Mouse (Mus musculus): Measurements from ENCODE around the gene Pknox1. TPM values are rescaled to one million over a fixed set of nuclear protein-coding genes. Genes with fewer than 3 reads are reported as not detected.
A peak's percentile ranks its signal among the peaks of the same experiment; 100 is the strongest.

The Pknox1 gene
- polyA plus RNA-seq, 1 experiment from 2014 or later: 9.5 TPM

DNA sequence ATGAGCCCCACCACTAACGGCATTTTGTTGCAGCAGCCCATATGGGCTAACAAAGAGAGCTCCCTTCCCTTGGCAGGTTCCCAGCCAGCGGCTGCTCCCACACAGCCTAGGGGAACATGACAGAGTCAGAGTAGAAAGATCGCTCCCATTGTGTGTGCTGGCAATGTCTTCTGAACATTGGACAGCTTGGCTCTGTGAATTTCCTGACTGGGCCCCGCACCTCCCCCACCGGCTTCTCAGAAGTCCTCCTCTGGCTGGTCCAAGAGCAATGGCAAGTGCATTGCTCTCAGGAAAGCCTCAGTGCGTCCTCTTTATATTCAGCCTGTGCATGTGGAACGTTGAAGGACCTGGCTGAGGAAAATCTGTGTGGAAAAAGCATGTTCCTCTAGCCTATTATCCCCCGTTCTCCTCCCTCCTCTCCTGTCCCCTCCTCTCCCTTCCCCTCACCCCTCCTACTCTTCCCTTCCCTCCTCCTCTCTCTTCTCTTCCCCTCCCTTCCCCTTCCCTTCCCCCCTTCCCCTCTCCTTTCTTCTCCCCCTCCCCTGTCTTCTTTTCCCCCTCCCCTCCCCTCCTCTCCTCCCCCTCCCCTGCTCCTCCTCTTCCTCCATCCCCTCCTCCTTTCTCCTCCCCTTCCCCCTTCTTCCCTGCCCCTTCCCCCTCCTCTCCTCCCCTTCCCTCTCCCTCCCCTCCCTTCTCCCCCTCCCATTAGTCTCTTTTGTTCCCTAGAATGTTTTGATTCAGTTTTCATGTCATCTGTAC lies 28.5 kb upstream of the Pknox1 start:
- DNase-seq (ENCODE audit: low spot score) (peak; percentile 25), ATAC-seq (ENCODE audit: low FRiP score, low TSS enrichment) (peak; percentile 68; the same call in 1 of the 2 replicates)
- Histone ChIP-seq H3K27me3 (ENCODE audit: control insufficient read depth, insufficient read depth, low read length) (no peaks in the 10 kb centered on the region), H3K9me3 (ENCODE audit: control insufficient read depth, low read length) (no peaks in the 10 kb centered on the region), H3K4me3 (ENCODE audit: low read depth, low read length) (no peak overlapping the region), H3K9ac (ENCODE audit: low read length) (no peak overlapping the region), H3K4me1 (replicated peaks; ENCODE audit: control insufficient read depth, insufficient read depth) (peaks cover 6% of the 10 kb centered on the region), H3K4me2 (replicated peaks; ENCODE audit: low read depth) (0 out of 2 replicates have a peak overlapping the region, but pooled peaks have one; percentile 3), H3K27ac (replicated peaks) (peak overlapping the region; percentile 74), H3K36me3 (ENCODE audit: control insufficient read depth, insufficient read depth, low read length) (peaks cover 5% of the 10 kb centered on the region)
- 19% methylated on average over 8 of the region's 8 CpGs for WGBS
- no peak for TF ChIP-seq CTCF (IDR thresholded peaks at IDR 0.05; ENCODE audit: low read depth)
- no peak for TF ChIP-seq EP300 (optimal IDR thresholded peaks at IDR 0.05)

DNA sequence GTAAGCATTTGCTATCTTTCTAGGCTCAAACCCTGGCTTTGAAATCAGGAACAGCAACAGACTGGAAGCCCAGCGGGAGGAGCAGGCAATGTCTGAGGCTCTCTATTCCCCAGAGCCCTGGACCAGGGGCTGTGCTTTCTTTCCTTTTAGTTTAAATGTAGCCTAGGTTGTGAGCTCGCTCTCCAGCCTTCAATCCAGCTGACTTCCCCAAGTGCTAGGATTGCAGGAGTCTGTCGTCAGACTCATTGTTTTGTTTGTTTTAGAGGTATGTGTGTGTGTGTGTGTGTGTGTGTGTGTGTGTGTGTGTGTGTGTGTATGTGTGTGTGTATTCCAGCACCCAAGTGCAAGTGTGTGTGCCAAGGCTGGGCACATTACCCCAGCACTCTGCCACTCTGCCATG lies 24.4 kb upstream of the Pknox1 start:
- no peak overlapping the region for H3K9ac ChIP-seq (ENCODE audit: low read length)
- DNase-seq (ENCODE audit: low spot score) (no peak), ATAC-seq (ENCODE audit: low FRiP score, low TSS enrichment) (no peak)
- TF ChIP-seq CTCF (IDR thresholded peaks at IDR 0.05; ENCODE audit: low read depth): no peak
- no peak for TF ChIP-seq EP300 (optimal IDR thresholded peaks at IDR 0.05)
- no peak overlapping the region for H3K4me3 ChIP-seq (ENCODE audit: low read depth, low read length)
- no peaks in the 10 kb centered on the region for H3K27me3 ChIP-seq (ENCODE audit: control insufficient read depth, insufficient read depth, low read length)
- H3K36me3 ChIP-seq (ENCODE audit: control insufficient read depth, insufficient read depth, low read length): no peaks in the 10 kb centered on the region
- H3K4me2 ChIP-seq (replicated peaks; ENCODE audit: low read depth): no peak overlapping the region
- 53% methylated on average over 3 of the region's 3 CpGs for WGBS
- peaks cover 6% of the 10 kb centered on the region for H3K4me1 ChIP-seq (replicated peaks; ENCODE audit: control insufficient read depth, insufficient read depth)
- H3K9me3 ChIP-seq (ENCODE audit: control insufficient read depth, low read length): no peaks in the 10 kb centered on the region
- no peak overlapping the region for H3K27ac ChIP-seq (replicated peaks)

- H3K4me3 ChIP-seq (ENCODE audit: low read depth, low read length): no peak overlapping the region
- 53% methylated on average over 4 of the region's 4 CpGs for WGBS
- no peaks in the 10 kb centered on the region for H3K9me3 ChIP-seq (ENCODE audit: control insufficient read depth, low read length)
- no peaks in the 10 kb centered on the region for H3K36me3 ChIP-seq (ENCODE audit: control insufficient read depth, insufficient read depth, low read length)
- no peak overlapping the region for H3K27ac ChIP-seq (replicated peaks)
- no peak for ATAC-seq (ENCODE audit: low FRiP score, low TSS enrichment)
- TF ChIP-seq EP300 (optimal IDR thresholded peaks at IDR 0.05): no peak
- TF ChIP-seq CTCF (IDR thresholded peaks at IDR 0.05; ENCODE audit: low read depth): no peak
- H3K4me1 ChIP-seq (replicated peaks; ENCODE audit: control insufficient read depth, insufficient read depth): no peaks in the 10 kb centered on the region; the same call in 1 of the 2 replicates
- no peak overlapping the region for H3K4me2 ChIP-seq (replicated peaks; ENCODE audit: low read depth)
- H3K27me3 ChIP-seq (ENCODE audit: control insufficient read depth, insufficient read depth, low read length): no peaks in the 10 kb centered on the region
- H3K9ac ChIP-seq (ENCODE audit: low read length): no peak overlapping the region
- no peak for DNase-seq (ENCODE audit: low spot score)
These were observed 23.6 kb upstream of the Pknox1 start for GRCm38 (mm10) chr17:31540809-31541459.

- Histone ChIP-seq H3K36me3 (ENCODE audit: control insufficient read depth, insufficient read depth, low read length) (no peaks in the 10 kb centered on the region), H3K9me3 (ENCODE audit: control insufficient read depth, low read length) (no peaks in the 10 kb centered on the region), H3K27me3 (ENCODE audit: control insufficient read depth, insufficient read depth, low read length) (no peaks in the 10 kb centered on the region), H3K9ac (ENCODE audit: low read length) (0 out of 2 replicates have a peak overlapping the region, but pooled peaks have one; percentile 5), H3K4me2 (replicated peaks; ENCODE audit: low read depth) (no peak overlapping the region), H3K27ac (replicated peaks) (no peak overlapping the region), H3K4me1 (replicated peaks; ENCODE audit: control insufficient read depth, insufficient read depth) (no peaks in the 10 kb centered on the region), H3K4me3 (ENCODE audit: low read depth, low read length) (no peak overlapping the region)
- no peak for TF ChIP-seq CTCF (IDR thresholded peaks at IDR 0.05; ENCODE audit: low read depth)
- TF ChIP-seq EP300 (optimal IDR thresholded peaks at IDR 0.05): no peak
- no peak for DNase-seq (ENCODE audit: low spot score)
- ATAC-seq (ENCODE audit: low FRiP score, low TSS enrichment): no peak
- 25% methylated on average over 6 of the region's 6 CpGs for WGBS
These were observed 23.1 kb upstream of the Pknox1 start for GRCm38 (mm10) chr17:31541460-31541831.

GRCm38 (mm10) chr17:31543574-31543973 lies 21.0 kb upstream of the Pknox1 start:
- no peaks in the 10 kb centered on the region for H3K4me1 ChIP-seq (replicated peaks; ENCODE audit: control insufficient read depth, insufficient read depth)
- H3K9ac ChIP-seq (ENCODE audit: low read length): no peak overlapping the region
- no peak for DNase-seq (ENCODE audit: low spot score)
- no peak overlapping the region for H3K4me2 ChIP-seq (replicated peaks; ENCODE audit: low read depth)
- no peak for TF ChIP-seq CTCF (IDR thresholded peaks at IDR 0.05; ENCODE audit: low read depth)
- no peak for TF ChIP-seq EP300 (optimal IDR thresholded peaks at IDR 0.05)
- no peaks in the 10 kb centered on the region for H3K36me3 ChIP-seq (ENCODE audit: control insufficient read depth, insufficient read depth, low read length)
- H3K9me3 ChIP-seq (ENCODE audit: control insufficient read depth, low read length): no peaks in the 10 kb centered on the region
- no peak overlapping the region for H3K4me3 ChIP-seq (ENCODE audit: low read depth, low read length)
- 11% methylated on average over 6 of the region's 6 CpGs for WGBS
- no peak overlapping the region for H3K27ac ChIP-seq (replicated peaks)
- ATAC-seq (ENCODE audit: low FRiP score, low TSS enrichment): 0 out of 2 replicates have a peak, but pooled peaks have one; percentile 50
- no peaks in the 10 kb centered on the region for H3K27me3 ChIP-seq (ENCODE audit: control insufficient read depth, insufficient read depth, low read length)

All from stomach, postnatal 0 days (tissue).